ENCODE assay signal across 8 mouse cellular contexts in the genomic region with DNA sequence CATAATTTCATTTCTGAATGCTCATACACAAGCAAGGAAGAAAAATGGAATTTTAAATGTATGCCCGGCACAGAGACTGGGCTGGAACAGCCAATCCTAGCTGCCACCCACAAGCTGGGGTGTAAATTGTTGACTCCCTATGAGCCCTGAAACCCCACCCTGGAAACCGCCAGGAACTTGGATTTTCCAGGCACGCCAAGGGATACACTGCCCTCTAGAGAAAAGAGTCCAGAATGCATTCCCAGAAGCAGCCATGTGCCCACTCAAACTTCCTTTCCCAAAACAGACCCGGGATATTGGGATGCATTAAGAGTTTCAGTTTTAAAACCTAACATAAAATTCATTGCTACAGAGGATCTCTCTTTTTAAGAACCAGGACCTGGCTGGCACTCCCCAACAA. TPM values are rescaled to one million over a fixed set of nuclear protein-coding genes. Genes with fewer than 3 reads are reported as not detected.
DNase-seq lines count a peak whose midpoint lies in the region; ATAC-seq and TF ChIP-seq lines count a peak whose summit lies in the region.

No protein-coding gene starts in this region.

- H3K9me3 ChIP-seq in heart, embryonic 11.5 days (replicated peaks; ENCODE audit: control insufficient read depth, low read length) = no peaks in the 10 kb centered on the region
- H3K9me3 ChIP-seq in kidney, postnatal 0 days (replicated peaks; ENCODE audit: low read length) = no peaks in the 10 kb centered on the region
- no peaks in the 10 kb centered on the region for H3K9me3 ChIP-seq in liver, postnatal 0 days (ENCODE audit: low read length)

- H3K4me1 ChIP-seq in heart, adult 2 months (ENCODE audit: control insufficient read depth, insufficient read depth, low read length) = no peaks in the 10 kb centered on the region; the same call in 1 of the 2 replicates
- H3K4me1 ChIP-seq in heart, embryonic 11.5 days (ENCODE audit: control insufficient read depth, insufficient read depth, low read length) = peaks cover 14% of the 10 kb centered on the region; the same call in 1 of the 2 replicates
- H3K4me1 ChIP-seq in bone marrow macrophage, adult 2 months (ENCODE audit: control insufficient read depth, insufficient read depth, low read length) = no peaks in the 10 kb centered on the region
- H3K4me1 ChIP-seq in kidney, postnatal 0 days (replicated peaks; ENCODE audit: insufficient read depth, low read length) = no peaks in the 10 kb centered on the region
- H3K4me1 ChIP-seq in liver, postnatal 0 days (ENCODE audit: insufficient read depth) = no peaks in the 10 kb centered on the region

- H3K36me3 ChIP-seq in heart, adult 2 months (ENCODE audit: control insufficient read depth, insufficient read depth, low read length) = no peaks in the 10 kb centered on the region
- H3K36me3 ChIP-seq in heart, embryonic 11.5 days (ENCODE audit: control insufficient read depth, insufficient read depth, low read length) = no peaks in the 10 kb centered on the region
- H3K36me3 ChIP-seq in kidney, postnatal 0 days (ENCODE audit: insufficient read depth, low read length) = no peaks in the 10 kb centered on the region
- no peaks in the 10 kb centered on the region for H3K36me3 ChIP-seq in liver, postnatal 0 days (replicated peaks; ENCODE audit: insufficient read depth, low read length)

- peak overlapping the region; percentile 38; the same call in 1 of the 2 replicates for H3K27ac ChIP-seq in heart, adult 2 months
- H3K27ac ChIP-seq in heart, embryonic 11.5 days (ENCODE audit: low read depth, low read length) = no peak overlapping the region
- H3K27ac ChIP-seq in bone marrow macrophage, adult 2 months (ENCODE audit: insufficient read depth, low read depth, low read length) = no peak overlapping the region
- H3K27ac ChIP-seq in kidney, postnatal 0 days = no peak overlapping the region
- no peak overlapping the region for H3K27ac ChIP-seq in liver, postnatal 0 days (ENCODE audit: low read depth)

- 3% methylated on average over 4 of the region's 4 CpGs for WGBS in heart, adult 2 months
- WGBS in heart, embryonic 11.5 days (ENCODE audit: insufficient replicate concordance) = 8% methylated on average over 4 of the region's 4 CpGs
- 5% methylated on average over 4 of the region's 4 CpGs for WGBS in kidney, postnatal 0 days
- 13% methylated on average over 4 of the region's 4 CpGs for WGBS in liver, postnatal 0 days (ENCODE audit: insufficient replicate concordance)

- peak; percentile 39 to 52 for DNase-seq in heart, adult 2 months
- DNase-seq in frontal cortex, postnatal 36 days (ENCODE audit: low spot score in 2 of 2) = peak; percentile 64 to 67
- peak; percentile 78 for DNase-seq in kidney, postnatal 0 days (ENCODE audit: low spot score)
- no peak for DNase-seq in liver, postnatal 0 days
- peak; percentile 58 for DNase-seq in right cerebral cortex, postnatal 25 days
- no peak for DNase-seq in MN1 (ENCODE audit: low spot score)

- no peaks in the 10 kb centered on the region for H3K79me2 ChIP-seq in heart, adult 2 months (replicated peaks; ENCODE audit: control insufficient read depth, insufficient read depth, low read length)

- TF ChIP-seq EP300 in heart, adult 2 months (IDR thresholded peaks at IDR 0.05; ENCODE audit: insufficient read depth, low read depth, low read length) = no peak
- TF ChIP-seq EP300 in liver, postnatal 0 days (IDR thresholded peaks at IDR 0.05; ENCODE audit: low read depth) = no peak

- TF ChIP-seq POLR2A in heart, adult 2 months (IDR thresholded peaks at IDR 0.05; ENCODE audit: insufficient read depth, low read depth, low read length) = no peak
- TF ChIP-seq POLR2A in bone marrow macrophage, adult 2 months (IDR thresholded peaks at IDR 0.05; ENCODE audit: borderline replicate concordance, low read depth, low read length) = no peak

- no peak overlapping the region for H3K4me2 ChIP-seq in heart, embryonic 11.5 days
- peak overlapping the region; percentile 10; the same call in 1 of the 2 replicates for H3K4me2 ChIP-seq in kidney, postnatal 0 days (ENCODE audit: low read length)
- H3K4me2 ChIP-seq in liver, postnatal 0 days (ENCODE audit: low read depth, low read length) = no peak overlapping the region

- TF ChIP-seq CTCF in heart, adult 2 months (IDR thresholded peaks at IDR 0.05) = peak; percentile 90
- TF ChIP-seq CTCF in bone marrow macrophage, adult 2 months (IDR thresholded peaks at IDR 0.05; ENCODE audit: low read depth, low read length) = peak; percentile 31; the same call in 1 of the 2 replicates
- peak; percentile 80 for TF ChIP-seq CTCF in kidney, postnatal 0 days (IDR thresholded peaks at IDR 0.05; ENCODE audit: low read depth)
- peak; percentile 62 for TF ChIP-seq CTCF in liver, postnatal 0 days (IDR thresholded peaks at IDR 0.05; ENCODE audit: low read depth)

- intact Hi-C loops in heart, adult 2 months (cut with DNase I) = loop anchor here (1.0 to 5.0 kb wide), 2 partner anchors 88 to 190 kb away; no protein-coding TSS in a partner anchor

- no peak overlapping the region for H3K9ac ChIP-seq in heart, adult 2 months (ENCODE audit: low read depth, low read length)
- no peak overlapping the region for H3K9ac ChIP-seq in heart, embryonic 11.5 days (ENCODE audit: low read depth, low read length)
- no peak overlapping the region for H3K9ac ChIP-seq in kidney, postnatal 0 days (ENCODE audit: low read depth, low read length)
- no peak overlapping the region for H3K9ac ChIP-seq in liver, postnatal 0 days (replicated peaks)

- H3K4me3 ChIP-seq in heart, adult 2 months = no peak overlapping the region
- no peak overlapping the region for H3K4me3 ChIP-seq in heart, embryonic 11.5 days (ENCODE audit: low read depth, low read length)
- H3K4me3 ChIP-seq in bone marrow macrophage, adult 2 months (ENCODE audit: insufficient read depth, low read length) = no peak overlapping the region
- no peak overlapping the region for H3K4me3 ChIP-seq in kidney, postnatal 0 days (replicated peaks; ENCODE audit: low read depth, low read length)
- no peak overlapping the region for H3K4me3 ChIP-seq in liver, postnatal 0 days (ENCODE audit: low read depth, low read length)

- H3K27me3 ChIP-seq in heart, adult 2 months (ENCODE audit: control insufficient read depth, insufficient read depth, low read length) = no peaks in the 10 kb centered on the region
- H3K27me3 ChIP-seq in heart, embryonic 11.5 days (ENCODE audit: control insufficient read depth, insufficient read depth, low read length) = 0 out of 2 replicates have a peak, but pooled peaks cover 5% of the 10 kb centered on the region
- H3K27me3 ChIP-seq in kidney, postnatal 0 days (ENCODE audit: insufficient read depth, low read length) = no peaks in the 10 kb centered on the region
- H3K27me3 ChIP-seq in liver, postnatal 0 days (ENCODE audit: insufficient read depth, low read length) = 0 out of 2 replicates have a peak, but pooled peaks cover 4% of the 10 kb centered on the region

- no peak for ATAC-seq in heart, embryonic 11.5 days (replicated peaks; ENCODE audit: insufficient number of reproducible peaks, low FRiP score, low TSS enrichment)
- ATAC-seq in kidney, postnatal 0 days (replicated peaks; ENCODE audit: low FRiP score, low read depth) = no peak
- no peak for ATAC-seq in liver, postnatal 0 days

RNA-seq across cellular contexts. Expression of gene Col6a3, which starts 3.5 kb away (rescaled TPM):
- total RNA-seq in heart, adult 2 months (2021) = 10 to 100 TPM; 15.8 to 35.9 TPM
- polyA plus RNA-seq in heart, adult 2 months (2012; rRNA removed) = 16.8 and 22.2 TPM in 2 replicates
- 5.3 and 6.8 TPM in 2 replicates for polyA plus RNA-seq in heart, embryonic 11.5 days (2014; fragmentation: Nextera tagmentation; extraction: Ambion mirVana)
- 1.7 and 3.2 TPM in 2 replicates for polyA plus RNA-seq in bone marrow macrophage, adult 2 months (2012; ENCODE audit: insufficient read depth, insufficient read length, missing spikeins)
- 19.9 and 24.3 TPM in 2 replicates for polyA plus RNA-seq in kidney, postnatal 0 days (2015; fragmentation: Nextera tagmentation; extraction: Ambion mirVana)
- polyA plus RNA-seq in liver, postnatal 0 days (2015; fragmentation: Nextera tagmentation; extraction: Ambion mirVana) = 3.7 and 5.2 TPM in 2 replicates

Comparison
In these comparisons a context has a peak if more than half of its experiments do, and no peak if none do; other contexts are left out.
1. DNase-seq: peak in heart, adult 2 months (2 of 2), frontal cortex, postnatal 36 days (2 of 2), kidney, postnatal 0 days (single experiment) and right cerebral cortex, postnatal 25 days (single experiment); none in liver, postnatal 0 days (single experiment) and MN1 (single experiment).
2. CTCF ChIP-seq: peak in every context shown above with its lines; median percentile 90 in heart, adult 2 months; 80 in kidney, postnatal 0 days; 62 in liver, postnatal 0 days; 31 in bone marrow macrophage, adult 2 months.